Mouse (Mus musculus): Measurements from ENCODE around the gene Zfp59.
"Not testable (repeated sequence)": the region's sequence is repeated elsewhere in the genome, so short reads cannot be mapped to it uniquely, and the experiment has no call there.

- not testable (repeated sequence) for TF ChIP-seq CTCF, EP300 (IDR thresholded peaks at IDR 0.05; ENCODE audit: low read depth)
These were observed 44.5 kb upstream of the Zfp59 start for GRCm38 (mm10) chr7:27793865-27794264.
